Mouse (Mus musculus): Measurements from ENCODE around the gene Rap2c.

GRCm38 (mm10) chrX:50989940-50990339 lies 27.9 kb downstream of the Rap2c start:
- TF ChIP-seq EP300 (IDR thresholded peaks at IDR 0.05; ENCODE audit: insufficient read depth, low read depth, low read length): no peak
- no peak for TF ChIP-seq POLR2A (IDR thresholded peaks at IDR 0.05; ENCODE audit: insufficient read depth, low read length)
